Mouse (Mus musculus) layer of hippocampus, postnatal 25 days (tissue): ENCODE measurements at regions not wholly inside any gene's neighbourhood (a gene's known extent, or its start where the extent isn't known, plus 50 kb on each side); places are given as distances from the start of the nearest gene placed in this dataset.
A peak's percentile ranks its signal among the peaks of the same experiment; 100 is the strongest.

Experiments
- DNase-seq, 2 experiments: peaks; one replicate each; pipeline ENCODE4 v3.0.0; 2022; ENCODE audit warnings: mixed read lengths in 2 of 2, low spot score in 1 of 2; ENCODE audit errors: extremely low spot score in 1 of 2

DNA sequence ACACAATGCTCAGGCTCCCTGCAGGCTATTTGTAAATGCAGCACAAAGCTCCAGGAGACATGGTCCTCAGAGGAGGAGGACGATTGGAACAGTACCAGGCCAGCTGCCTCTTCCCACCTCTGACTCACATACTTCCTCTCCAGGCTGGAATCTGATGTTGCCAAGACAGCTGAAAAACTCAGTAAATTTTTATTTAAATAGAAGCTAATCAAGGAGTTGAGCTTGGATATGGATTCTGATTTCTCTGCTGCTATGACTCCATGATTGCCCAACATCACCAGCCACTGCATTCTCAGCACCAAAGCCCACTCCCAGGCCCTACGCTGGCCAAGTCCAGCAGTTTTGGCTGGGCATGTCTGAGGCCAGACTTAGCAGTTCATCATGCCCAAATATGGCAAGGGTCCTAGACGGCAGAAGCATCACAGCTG, 282.8 kb upstream of the Mctp2 start:
- no peak for DNase-seq

DNA sequence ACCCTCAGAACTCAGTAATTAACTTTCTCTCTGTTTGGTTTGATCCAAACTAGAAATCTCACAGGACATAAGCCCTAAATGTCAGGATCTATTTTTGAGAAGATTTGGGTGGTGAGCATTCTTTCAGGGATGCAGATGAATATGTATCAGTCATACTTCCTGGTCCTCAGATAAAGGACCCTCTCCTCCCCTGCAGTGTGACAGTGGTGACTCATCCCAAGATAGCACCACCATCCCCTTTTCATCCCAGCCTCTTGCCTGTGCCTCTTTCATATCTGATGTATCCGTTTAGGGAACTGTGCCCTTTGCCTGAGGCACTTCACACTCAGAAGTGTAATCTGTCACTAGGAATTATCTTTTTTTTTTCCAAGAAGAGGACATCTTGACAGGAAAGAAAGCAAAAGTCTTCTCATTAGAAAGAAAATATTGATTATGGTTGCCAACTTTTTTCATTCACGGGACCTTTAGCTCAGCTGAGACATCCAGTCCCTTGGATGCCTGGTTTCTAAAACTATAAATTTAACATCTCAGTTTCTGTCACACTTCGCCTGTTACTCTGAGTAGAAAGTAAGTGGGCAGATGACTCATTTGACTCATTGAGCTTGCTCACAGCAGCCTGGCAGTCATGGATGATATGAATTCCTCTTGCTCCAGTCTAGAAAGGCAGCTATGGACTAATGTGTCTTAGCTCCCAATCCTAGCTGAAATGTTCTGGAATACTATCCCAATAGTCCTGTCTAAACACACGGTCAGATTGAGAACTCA, 284.1 kb upstream of the Mctp2 start:
- DNase-seq: no peak

DNA sequence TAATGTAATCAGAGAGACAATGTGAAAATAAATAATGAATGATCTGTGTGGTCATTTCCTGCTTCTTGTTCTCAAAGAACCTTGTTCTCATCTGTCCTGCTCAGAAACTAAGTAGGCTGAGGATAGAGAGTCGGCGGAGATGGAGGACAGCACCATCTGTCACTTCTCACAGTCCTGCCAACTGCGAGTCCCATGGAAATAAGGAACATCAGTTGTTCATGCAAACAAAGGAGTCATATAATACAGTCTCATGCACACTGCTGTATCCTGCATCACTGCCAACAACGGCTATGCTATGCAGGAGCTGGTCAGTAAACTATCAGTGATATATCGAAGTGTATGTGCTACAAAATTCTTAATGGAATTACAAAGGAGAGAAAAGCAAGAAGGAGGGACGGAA, 285.7 kb upstream of the Mctp2 start:
- DNase-seq: no peak

DNA sequence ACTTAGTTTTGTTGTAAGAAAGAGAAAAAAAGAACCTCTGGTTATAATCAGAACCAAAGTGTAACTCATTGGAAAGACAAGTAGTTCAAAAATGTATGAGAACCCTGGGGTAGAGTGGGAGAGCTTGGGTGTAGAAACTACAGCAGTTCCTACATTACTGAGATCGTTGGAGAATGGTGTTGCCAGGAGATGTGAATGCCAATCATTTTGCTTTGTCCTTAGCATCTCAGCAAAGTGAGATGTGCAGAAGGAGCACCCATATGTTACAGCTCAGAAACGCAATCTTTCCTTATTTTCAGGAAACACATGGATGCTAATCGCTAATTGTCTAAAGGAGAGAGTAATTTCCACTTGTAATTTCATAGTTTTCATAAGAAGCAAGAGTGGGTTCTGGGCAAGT, 286.2 kb upstream of the Mctp2 start:
- DNase-seq: no peak

DNA sequence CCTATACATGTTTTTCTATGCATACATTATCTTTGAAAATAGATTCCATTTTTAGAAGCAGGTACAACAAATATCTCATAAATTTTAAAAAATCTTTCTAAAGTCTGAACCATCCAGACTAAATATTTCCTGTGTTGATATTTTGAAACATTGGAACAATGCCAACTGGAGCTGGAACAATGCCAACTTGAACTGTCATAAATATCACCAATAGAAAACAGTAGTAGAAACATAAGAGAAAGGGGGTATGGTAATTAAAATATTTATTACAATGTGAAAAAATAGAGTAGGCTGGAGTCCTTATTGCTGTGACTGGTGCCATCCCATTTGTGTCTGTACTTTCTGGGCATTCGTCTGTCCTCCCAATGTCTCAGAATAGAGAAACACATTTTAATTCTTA, 286.9 kb upstream of the Mctp2 start:
- peak in 1 of 2 experiments; percentile 34 for DNase-seq

DNA sequence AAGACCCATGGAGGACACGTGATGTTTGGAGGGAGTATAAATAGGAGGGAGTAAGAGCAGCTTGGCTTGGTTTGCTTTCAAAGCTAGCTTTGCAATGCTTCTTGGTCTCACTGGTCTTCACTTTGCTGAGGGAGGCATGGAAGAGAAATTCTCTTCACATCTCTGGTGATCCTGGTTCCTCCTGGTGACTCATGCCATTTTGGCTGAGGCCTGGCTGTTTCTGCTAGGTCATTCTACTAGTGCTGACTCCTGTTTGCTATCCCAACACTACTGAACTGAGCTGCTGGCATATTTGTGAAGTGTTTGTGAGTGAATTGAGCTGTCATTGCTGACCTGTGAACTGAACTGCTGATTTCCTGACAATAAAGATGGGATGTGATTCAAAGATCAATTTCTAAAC, 288.3 kb upstream of the Mctp2 start:
- DNase-seq: no peak

DNA sequence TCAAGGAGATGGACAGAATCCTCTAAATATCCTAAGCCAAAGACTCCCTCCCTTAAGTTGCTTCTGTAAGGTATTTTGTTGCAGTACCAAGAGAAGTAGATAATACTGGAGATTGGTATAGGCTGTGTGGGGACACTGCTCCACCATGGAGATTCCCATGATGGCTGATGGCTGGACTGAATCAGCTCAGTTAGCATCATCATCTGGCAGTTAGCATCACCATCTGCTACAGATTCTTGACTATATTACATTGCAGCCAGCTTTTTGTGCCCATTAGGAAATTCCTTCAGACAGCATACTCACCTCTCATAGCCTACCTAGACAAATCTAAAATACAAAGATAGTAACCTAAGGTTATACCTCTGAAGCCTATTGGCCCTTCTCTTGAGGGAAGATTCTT, 290.6 kb upstream of the Mctp2 start:
- no peak for DNase-seq

DNA sequence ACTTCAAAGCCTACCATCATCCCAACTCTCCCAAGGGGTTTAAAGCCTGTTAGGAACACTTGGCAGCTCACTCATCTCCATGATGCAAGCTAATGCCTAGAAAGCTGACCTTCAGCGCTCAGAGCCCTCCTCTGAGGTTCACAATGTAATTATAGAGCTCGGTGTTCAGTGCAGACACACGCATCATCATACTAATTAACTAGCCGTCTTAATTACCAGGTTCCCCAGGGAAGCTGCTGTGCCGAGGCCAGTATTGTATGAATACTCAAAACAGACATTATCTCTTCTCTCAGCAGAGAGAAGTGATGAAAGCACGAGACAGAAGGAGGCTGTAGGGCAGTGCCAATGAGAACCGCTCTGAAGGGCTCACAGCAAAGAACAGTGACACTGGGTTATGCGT, 295.5 kb upstream of the Mctp2 start:
- no peak for DNase-seq

DNA sequence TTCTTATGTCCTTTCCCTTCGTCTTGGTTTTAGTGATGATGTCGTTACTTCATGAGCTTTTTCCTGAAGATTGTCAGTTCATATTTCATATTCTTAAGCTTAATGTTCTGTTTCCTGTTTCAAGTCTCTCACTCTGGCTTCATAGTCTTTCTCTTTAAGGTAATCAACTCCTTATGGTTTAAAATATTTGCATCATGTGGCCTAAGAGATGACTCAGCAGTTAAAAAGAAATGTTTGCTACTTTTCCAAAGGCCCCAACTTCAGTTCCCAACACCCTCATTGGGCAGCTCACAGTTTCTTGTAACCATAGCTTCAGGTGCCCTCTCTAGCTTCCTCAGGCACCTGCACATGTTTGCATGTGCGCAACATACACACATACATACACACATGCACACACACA, 303.4 kb upstream of the Mctp2 start:
- DNase-seq: no peak

DNA sequence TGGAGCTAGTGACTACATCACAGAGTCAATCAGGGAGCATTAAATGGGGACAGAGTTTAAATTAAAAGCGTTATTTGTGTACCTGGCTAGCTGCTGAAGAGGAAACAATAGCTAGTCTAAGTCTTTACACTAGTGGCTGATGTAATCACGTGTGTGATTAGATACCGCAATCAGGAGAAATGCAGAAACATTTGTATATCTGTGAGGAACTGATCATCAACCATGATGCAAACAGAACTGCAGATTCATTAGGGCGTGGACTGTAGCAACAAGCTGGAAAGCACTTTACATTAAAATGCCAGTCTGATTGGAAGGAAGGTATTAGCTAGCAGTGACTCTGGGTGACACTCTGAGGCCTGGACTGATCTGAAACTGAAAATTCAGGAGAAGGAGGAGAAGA, 308.8 kb upstream of the Mctp2 start:
- no peak for DNase-seq

DNA sequence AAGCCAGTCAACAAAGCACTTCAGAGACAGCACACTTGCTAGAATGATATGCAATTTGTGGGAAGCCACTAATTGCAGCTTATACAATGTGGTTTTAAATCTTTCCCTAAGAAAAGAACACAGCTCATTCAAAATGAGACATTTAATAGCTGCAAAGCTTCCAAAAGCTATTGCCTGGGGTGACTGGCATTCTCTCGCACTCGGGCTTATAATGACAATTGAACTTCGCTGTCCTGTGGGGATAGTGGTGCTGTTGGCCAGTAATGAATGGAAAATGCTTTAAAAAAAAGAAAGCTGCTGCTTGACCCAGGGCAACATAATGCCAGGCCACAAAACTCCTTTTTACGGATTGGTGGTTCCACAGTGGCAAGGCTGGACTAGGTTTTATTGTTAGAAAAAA, 321.0 kb upstream of the Mctp2 start:
- DNase-seq: no peak

DNA sequence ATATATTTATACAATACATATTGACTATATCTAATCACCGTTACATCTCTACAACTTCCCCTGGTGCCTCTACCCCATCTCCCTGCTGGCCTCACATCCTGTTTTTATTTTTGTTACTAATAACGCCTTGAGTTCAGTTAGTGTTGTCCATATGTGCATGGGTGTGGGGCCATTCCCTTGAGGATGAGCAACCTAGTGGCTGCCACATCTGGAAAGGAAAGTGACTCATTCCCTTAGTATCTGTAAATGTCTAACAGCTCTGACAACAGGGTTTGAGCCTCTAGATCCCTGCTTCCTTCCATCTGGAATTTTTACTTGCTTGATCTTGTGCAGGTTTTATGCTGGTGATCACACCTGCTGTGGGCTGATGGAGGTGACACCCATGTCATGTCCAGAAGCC, 333.2 kb upstream of the Mctp2 start:
- no peak for DNase-seq

DNA sequence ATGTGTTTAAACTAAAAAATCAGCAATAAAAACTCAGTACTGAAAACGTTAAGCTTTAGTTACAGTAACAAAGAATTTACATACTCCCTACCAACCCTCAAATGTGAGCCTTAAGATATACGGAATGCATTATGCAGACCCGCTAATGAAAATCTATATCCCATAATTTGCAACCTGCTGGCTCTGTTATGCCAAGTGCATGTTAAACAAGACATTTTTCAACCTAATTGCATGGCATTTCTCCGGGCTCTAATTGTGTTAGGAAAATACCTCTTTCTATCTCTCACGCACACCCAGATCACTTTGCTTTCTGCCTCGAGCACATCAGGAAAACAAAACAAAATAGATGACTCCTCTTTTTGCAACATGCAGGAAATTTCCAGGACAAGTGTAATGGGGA, 368.6 kb upstream of the Mctp2 start:
- no peak for DNase-seq

DNA sequence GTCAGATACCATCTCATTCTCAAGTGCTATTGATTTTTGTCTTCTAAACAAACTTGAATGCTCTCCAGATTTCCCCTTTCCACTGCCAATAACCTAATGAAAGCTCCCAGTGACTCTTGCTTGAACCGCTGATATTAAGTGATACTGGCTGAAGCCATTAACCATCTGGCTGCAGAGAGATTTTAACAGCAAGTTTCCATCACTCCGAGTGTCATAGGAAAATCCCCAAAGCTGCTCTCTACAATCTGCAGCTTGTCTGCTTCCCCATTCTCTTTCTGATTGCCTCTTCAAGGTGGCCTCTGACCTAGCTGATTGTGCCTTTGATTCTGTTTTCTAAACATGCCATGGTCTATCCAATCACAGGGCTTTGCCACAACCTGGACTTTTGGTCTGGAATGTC, 379.4 kb upstream of the Mctp2 start:
- DNase-seq: no peak

DNA sequence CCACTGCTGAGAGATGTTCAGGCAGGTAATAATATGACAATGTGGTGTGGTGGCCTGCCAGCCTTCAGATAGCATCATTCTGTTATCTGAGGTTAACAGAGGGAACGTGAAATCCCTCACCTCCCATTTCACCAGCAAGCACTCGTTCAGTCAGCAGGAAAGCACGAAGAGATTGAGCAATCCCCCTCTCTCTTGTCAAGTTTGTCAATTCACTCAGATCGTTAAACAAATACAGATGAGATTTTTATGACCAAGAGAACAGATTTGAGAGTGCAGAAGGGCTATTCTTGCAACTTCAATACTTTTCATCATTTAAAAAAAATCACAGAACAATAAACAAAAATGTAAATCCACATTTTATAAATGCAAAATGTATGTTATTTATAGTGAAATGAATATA, 380.9 kb upstream of the Mctp2 start:
- DNase-seq: no peak

DNA sequence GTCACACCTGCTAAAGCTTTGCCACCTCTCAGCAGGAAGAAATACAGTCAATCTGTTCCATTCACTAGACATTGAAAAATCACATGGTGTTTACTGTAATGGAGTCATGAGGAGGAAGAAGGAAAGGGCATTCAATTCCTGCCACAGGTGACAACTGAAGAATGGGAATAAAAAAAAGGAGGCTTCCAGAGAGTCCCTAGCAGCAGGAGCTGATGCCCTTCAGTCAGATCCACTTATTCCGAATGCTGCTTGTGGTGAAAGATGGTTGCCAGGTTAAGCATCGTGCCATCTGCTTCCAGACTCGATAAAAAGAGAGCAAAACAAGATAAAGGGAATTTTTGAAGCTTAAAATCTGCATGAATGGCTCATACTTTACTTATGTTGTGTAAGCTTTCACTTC, 385.0 kb upstream of the Mctp2 start:
- DNase-seq: no peak

DNA sequence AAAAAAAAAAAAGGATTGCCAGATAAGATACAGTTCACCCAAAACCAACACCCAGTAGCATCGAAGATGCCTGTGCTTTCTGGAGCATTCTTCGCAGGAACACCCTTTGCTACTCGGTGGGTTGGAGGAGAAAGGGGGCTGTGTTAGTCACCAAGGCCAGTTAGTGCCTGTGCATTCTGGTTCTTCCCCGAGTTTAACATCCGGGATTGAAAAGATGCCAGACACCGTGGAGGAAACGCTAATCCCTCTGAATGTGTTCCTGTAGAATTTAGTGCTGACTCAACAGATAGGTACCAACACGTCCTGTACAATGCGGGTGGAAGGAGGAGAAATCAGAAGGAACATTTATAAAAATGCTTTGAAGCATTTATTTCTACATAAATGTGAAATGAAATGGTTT, 385.5 kb upstream of the Mctp2 start:
- DNase-seq: peak in 1 of 2 experiments; percentile 15

DNA sequence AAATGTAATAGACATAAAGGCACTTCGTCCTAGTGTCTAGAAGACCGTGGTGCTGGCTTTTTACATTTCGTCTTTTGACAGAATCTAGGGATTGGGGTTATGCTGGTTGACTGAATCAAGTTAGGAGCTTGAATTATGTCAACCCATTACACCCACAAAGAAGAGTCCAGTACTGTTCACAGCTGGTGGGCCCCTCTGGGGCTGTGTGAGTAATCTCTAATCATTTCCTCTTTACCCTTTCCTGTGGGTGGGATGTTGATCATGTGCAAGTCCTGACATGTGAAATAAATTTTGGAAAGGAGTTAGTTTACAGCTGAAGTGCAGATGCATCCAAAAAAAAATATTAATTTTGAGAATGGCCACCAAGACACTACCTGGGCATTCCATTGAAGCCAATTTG, 390.3 kb upstream of the Mctp2 start:
- no peak for DNase-seq

DNA sequence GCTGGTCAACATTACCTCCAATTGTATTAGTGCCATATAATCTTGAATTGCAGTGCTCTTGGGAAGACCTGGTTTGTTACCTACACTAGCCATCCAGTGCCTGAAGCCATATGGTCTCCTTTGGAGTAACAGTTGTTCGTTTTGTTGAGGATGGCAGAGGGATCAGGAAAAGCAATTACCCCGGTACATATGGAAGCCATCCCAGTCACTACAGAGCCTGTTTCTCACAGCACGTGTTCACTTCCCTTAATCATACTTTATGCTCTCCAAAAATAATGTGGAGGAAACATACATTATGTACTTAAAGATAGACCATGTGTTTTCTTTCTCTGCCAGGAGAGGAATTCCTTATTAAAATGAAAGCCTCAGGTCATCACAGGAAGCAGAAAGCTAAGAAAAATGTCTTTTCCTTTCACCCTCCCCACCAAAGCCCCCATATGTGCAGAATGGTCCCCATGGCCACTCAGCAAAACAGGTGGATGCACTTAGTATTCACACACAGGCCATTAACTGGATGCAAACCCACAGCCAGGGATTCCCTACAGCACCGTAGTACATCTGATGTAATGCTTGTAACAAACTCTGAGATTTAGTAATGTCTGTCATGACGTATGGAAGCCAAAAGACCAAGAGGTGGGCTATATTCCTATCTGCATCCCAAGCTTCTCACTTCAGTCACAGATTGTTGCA, 397.4 kb upstream of the Mctp2 start:
- DNase-seq: no peak

DNA sequence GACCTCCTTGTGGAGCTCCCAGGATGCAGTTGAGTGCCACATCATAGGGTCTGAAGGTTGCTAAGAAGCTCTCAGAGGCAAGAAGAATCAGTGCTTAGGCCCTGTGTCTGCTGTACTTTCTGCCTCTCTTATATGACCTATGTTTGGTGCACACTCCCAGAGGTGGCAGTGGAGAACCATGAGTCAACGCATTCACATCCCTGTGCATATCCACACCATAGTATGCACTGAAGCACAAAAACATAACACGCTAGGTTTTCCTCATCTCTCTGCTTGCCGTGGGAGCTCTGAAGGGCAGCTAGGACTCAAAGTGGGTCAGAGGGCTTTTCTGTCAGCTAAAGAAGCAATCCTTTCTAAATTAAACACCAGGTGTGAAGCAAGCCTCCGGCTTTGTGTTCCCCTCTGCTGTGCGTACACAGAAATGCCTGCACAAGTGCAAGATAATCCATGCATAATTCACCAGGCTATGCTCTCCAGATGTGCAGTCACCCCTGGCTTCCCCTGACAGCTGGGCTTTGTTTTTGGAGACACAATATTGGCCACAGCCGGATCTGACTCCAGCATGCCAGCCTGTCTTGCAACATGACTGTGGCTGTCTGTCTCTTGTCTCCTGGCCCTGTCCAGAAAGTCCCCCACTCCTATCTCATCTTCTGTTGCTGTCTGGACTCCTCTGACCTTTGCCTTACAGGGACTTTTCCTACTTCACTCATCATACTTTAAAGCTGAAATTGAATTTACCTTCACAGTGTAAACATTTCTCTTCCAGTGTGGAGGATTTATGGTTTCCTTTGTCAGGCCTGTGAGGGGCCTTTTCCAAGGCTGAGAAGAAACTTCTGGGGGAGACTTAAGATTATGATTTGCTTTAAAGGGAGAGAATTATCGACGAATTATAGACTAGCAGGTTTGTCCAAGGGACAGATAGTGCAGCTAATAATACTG, 405.1 kb upstream of the Mctp2 start:
- no peak for DNase-seq

DNA sequence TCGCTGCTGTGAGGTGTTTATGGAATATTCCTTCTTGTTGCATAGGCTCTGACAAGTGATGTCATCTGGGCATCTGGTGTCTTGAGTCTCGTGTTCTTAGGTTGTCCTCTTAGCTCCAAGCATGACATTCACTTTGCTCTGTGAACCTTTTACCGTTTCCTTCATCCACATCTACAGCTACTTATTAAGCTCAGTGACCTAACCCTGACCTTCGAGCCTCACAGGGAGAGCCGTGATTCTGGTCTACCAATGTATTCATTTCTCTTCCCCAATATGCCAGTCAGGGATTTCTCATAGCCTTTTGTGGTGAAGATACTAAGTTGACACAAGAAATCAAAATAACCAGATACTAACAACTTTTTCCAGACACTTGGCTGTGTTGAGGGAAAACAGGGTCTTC, 409.0 kb upstream of the Mctp2 start:
- DNase-seq: no peak
